Mouse (Mus musculus): ENCODE data around the gene Dnm1. TPM values are rescaled to one million over a fixed set of nuclear protein-coding genes. Genes with fewer than 3 reads are reported as not detected.

Dnm1 gene
- polyA plus RNA-seq, 1 experiment from 2014 or later, result 4.5 TPM

DNA sequence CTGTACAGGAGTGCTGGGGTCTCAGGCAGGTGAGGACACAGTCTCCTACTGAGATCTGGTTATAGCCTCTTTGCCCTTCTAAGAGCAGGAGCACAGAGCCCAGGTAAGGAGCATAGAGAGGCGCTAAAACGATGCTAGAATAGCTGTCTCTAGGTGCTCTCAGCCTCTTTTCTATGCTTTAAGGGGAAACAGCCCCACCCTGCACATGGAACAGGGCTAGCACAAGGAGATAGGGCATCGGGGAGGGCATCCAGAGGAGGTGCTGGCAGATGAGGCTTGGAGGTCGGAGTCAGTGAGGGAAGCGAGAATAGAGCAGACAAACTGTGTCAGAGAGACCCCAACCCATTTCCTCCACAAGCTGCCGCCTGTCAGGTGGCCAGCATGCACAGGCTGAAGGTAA lies 6.1 kb downstream of the Dnm1 start:
- peaks cover 53% of the 10 kb centered on the region for H3K27me3 ChIP-seq (replicated peaks)
- H3K4me3 ChIP-seq, result no peak overlapping the region
- no peaks in the 10 kb centered on the region for H3K9me3 ChIP-seq
- H3K4me1 ChIP-seq, result peaks cover 23% of the 10 kb centered on the region
- no peak for ATAC-seq (ENCODE audit: extremely low read depth, insufficient number of reproducible peaks, low FRiP score, low TSS enrichment)
- H3K4me2 ChIP-seq, result no peak overlapping the region
- H3K36me3 ChIP-seq, result no peaks in the 10 kb centered on the region
- WGBS, result 47% methylated on average over 6 of the region's 6 CpGs
- no peak overlapping the region for H3K27ac ChIP-seq (replicated peaks)
- 0 out of 2 replicates have a peak overlapping the region, but pooled peaks have one; percentile 4 for H3K9ac ChIP-seq

DNA sequence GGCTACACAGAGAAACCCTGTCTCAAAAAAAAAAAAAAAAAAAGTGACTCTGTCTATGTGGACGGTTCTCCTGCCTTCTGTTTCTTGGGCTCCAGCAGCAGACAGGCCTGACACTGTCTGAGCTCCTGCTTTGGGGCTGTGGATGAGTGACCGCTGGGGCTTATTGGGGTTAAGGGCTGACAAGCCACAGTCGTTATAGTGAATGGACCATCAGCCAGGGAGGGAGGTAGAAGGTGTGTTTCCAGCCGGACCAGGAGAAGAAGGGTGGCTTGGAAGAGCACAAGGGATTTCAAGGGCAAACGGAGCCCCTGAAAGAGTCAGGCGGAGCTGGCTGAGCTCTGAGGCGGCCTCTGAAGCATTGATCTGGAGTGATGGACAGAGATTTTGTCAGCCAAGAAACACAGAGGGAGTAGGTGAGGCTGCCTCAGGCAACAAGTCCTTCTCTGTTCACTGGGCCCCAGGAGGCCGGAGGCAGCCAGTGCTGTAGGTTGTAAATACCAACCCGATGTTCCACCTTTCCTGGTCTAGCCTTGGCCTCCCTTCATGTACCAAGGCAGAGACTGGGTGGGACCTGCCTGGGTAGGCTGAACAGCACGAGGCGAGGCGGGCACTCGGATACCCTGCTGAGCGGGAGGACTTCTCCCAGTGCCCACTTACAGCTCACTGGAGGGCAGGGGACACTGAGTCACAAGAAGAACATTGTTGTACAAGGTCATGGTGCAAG lies 8.4 kb downstream of the Dnm1 start:
- Histone ChIP-seq H3K4me1 (peaks cover 4% of the 10 kb centered on the region; the same call in 1 of the 2 replicates), H3K4me3 (no peak overlapping the region), H3K9me3 (no peaks in the 10 kb centered on the region), H3K4me2 (no peak overlapping the region), H3K36me3 (no peaks in the 10 kb centered on the region), H3K27me3 (replicated peaks) (peaks cover 37% of the 10 kb centered on the region), H3K9ac (no peak overlapping the region), H3K27ac (replicated peaks) (no peak overlapping the region)
- no peak for ATAC-seq (ENCODE audit: extremely low read depth, insufficient number of reproducible peaks, low FRiP score, low TSS enrichment)
- 62% methylated on average over 14 of the region's 14 CpGs for whole genome bisulfite sequencing

DNA sequence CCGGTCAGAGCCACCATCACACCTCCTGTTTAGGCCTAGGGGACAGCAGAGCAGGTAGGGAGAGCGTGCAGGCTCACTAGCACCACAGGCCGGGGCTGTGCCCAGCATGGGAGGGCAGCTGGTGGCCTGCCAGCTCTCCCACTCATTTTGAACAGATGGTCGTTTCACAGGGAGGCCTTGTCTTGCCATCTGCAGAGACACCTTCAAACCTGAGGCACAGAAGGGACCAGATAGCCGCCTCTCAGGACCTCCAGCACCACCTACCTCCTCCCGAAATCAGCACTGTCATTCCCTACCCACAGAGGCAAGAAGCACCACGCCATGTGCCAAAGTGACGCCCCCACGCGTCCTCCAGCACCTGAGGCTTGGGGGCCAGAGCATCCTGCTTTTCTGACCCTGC lies 9.1 kb downstream of the Dnm1 start:
- WGBS, result 60% methylated on average over 10 of the region's 10 CpGs
- no peak overlapping the region for H3K4me3 ChIP-seq
- no peak overlapping the region for H3K9ac ChIP-seq
- no peak for ATAC-seq (ENCODE audit: extremely low read depth, insufficient number of reproducible peaks, low FRiP score, low TSS enrichment)
- no peaks in the 10 kb centered on the region for H3K4me1 ChIP-seq
- no peaks in the 10 kb centered on the region for H3K36me3 ChIP-seq
- no peak overlapping the region for H3K4me2 ChIP-seq
- no peak overlapping the region for H3K27ac ChIP-seq (replicated peaks)
- H3K9me3 ChIP-seq, result no peaks in the 10 kb centered on the region
- peaks cover 31% of the 10 kb centered on the region for H3K27me3 ChIP-seq (replicated peaks)

DNA sequence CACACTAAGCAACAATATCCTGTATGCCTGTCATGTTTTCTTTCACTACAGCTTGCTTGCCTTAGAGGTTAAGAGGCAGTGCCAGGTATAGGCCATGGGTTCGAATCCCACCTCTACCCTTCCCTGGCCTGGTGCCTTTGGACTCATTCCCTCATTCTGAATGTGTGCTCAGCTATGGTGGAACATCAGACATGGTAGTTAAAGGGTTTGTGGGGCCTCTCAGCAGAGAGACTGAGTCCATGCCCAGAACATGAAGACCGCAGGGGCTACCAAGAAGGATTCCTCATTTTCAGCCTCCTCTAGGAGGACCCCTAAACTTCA lies 9.8 kb downstream of the Dnm1 start:
- H3K36me3 ChIP-seq, result peaks cover under 1% of the 10 kb centered on the region; the same call in 1 of the 2 replicates
- 84% methylated on average over 2 of the region's 2 CpGs for WGBS
- H3K27me3 ChIP-seq (replicated peaks), result peaks cover 24% of the 10 kb centered on the region
- ATAC-seq (ENCODE audit: extremely low read depth, insufficient number of reproducible peaks, low FRiP score, low TSS enrichment), result no peak
- H3K4me3 ChIP-seq, result no peak overlapping the region
- no peak overlapping the region for H3K9ac ChIP-seq
- no peak overlapping the region for H3K27ac ChIP-seq (replicated peaks)
- no peak overlapping the region for H3K4me2 ChIP-seq
- no peaks in the 10 kb centered on the region for H3K4me1 ChIP-seq
- no peaks in the 10 kb centered on the region for H3K9me3 ChIP-seq

DNA sequence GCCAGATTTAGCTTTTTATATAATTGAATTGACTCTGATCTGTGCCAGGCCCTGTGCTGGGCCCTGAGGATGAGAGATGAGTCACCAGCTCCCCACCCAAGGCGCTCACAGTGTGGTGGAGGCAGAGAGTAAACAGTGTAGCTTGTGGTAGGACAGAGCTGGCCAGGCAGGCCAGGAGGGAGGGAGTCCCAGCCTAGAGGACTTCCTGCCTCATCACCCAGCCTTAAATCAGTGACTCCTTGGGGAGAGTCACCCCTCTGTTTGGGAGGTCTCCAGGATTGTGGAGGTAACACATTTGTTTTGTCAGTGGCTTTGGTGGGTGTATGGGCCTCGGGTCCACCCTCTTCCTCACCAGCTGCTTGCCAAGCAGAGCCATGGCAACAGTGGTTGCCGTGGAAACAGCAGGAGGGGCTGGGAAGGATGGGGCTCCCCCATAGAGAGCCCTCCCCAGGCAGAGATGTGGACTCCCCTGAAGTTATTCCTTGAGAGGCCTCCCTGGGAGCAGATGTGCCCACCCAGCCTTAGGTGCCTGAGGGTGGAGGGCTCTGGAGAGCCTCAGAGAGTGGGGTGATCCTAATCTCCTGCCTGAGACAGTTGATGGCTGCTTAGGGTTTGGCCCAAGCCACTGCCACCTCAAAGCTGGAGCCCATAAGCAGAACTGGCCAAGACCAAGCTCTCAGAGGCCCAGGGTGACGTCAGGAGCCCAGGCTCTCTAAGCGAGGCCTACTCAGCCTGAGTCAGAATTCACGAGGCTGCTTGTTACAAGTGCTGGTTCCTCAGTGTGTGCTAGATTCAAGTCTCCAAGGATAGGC lies 10.4 kb downstream of the Dnm1 start:
- no peaks in the 10 kb centered on the region for H3K9me3 ChIP-seq
- no peak overlapping the region for H3K4me2 ChIP-seq
- no peak overlapping the region; the same call in 1 of the 2 replicates for H3K9ac ChIP-seq
- H3K27me3 ChIP-seq (replicated peaks), result peaks cover 23% of the 10 kb centered on the region
- H3K36me3 ChIP-seq, result peaks cover 3% of the 10 kb centered on the region; the same call in 1 of the 2 replicates
- no peak overlapping the region for H3K4me3 ChIP-seq
- H3K4me1 ChIP-seq, result no peaks in the 10 kb centered on the region
- ATAC-seq (ENCODE audit: extremely low read depth, insufficient number of reproducible peaks, low FRiP score, low TSS enrichment), result no peak
- WGBS, result 60% methylated on average over 6 of the region's 6 CpGs
- no peak overlapping the region for H3K27ac ChIP-seq (replicated peaks)

DNA sequence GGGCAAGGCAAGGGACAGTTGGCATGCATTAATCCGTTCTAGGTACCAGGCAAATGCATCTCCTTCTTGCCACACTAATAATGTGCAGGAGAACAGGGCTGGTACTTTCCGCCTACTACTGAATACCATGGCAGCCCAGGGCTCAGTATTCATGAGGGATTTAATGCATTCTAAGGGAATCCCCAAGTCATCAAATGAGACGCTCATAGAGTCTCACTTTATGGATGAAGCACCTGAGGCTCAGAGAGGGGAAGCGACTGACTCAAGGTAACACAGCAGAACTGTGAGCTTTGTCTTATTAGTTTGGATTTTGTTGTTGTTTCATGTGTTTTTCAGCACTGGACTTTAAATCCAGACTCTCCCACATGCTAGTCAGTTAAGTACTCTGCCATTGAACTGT lies 11.1 kb downstream of the Dnm1 start:
- peaks cover 25% of the 10 kb centered on the region for H3K27me3 ChIP-seq (replicated peaks)
- H3K9me3 ChIP-seq, result no peaks in the 10 kb centered on the region
- no peak overlapping the region for H3K27ac ChIP-seq (replicated peaks)
- ATAC-seq (ENCODE audit: extremely low read depth, insufficient number of reproducible peaks, low FRiP score, low TSS enrichment), result no peak
- 82% methylated on average over 4 of the region's 4 CpGs for WGBS
- H3K9ac ChIP-seq, result no peak overlapping the region
- no peaks in the 10 kb centered on the region for H3K4me1 ChIP-seq
- H3K4me2 ChIP-seq, result no peak overlapping the region
- peaks cover 3% of the 10 kb centered on the region; the same call in 1 of the 2 replicates for H3K36me3 ChIP-seq
- no peak overlapping the region for H3K4me3 ChIP-seq

DNA sequence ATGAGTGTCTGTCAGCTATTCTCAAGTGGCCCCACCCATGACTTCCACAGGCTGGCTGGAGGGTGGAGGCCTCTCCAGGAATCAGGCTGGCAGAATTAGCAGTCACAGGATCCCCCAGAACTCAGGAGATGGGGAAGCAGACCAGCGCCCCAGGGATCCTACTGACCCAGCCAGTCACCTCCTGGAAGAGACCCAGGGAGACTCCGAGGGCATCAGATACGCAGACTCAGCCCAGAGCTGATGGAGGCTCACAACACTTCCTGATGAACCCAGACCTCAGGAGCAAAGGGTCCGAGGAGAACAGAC lies 11.6 kb downstream of the Dnm1 start:
- no peak overlapping the region for H3K4me2 ChIP-seq
- H3K9ac ChIP-seq, result no peak overlapping the region
- no peak for ATAC-seq (ENCODE audit: extremely low read depth, insufficient number of reproducible peaks, low FRiP score, low TSS enrichment)
- H3K4me3 ChIP-seq, result no peak overlapping the region
- no peak overlapping the region for H3K27ac ChIP-seq (replicated peaks)
- no peaks in the 10 kb centered on the region for H3K4me1 ChIP-seq
- 71% methylated on average over 4 of the region's 4 CpGs for WGBS
- peaks cover 3% of the 10 kb centered on the region; the same call in 1 of the 2 replicates for H3K36me3 ChIP-seq
- H3K27me3 ChIP-seq (replicated peaks), result peaks cover 24% of the 10 kb centered on the region
- H3K9me3 ChIP-seq, result no peaks in the 10 kb centered on the region

DNA sequence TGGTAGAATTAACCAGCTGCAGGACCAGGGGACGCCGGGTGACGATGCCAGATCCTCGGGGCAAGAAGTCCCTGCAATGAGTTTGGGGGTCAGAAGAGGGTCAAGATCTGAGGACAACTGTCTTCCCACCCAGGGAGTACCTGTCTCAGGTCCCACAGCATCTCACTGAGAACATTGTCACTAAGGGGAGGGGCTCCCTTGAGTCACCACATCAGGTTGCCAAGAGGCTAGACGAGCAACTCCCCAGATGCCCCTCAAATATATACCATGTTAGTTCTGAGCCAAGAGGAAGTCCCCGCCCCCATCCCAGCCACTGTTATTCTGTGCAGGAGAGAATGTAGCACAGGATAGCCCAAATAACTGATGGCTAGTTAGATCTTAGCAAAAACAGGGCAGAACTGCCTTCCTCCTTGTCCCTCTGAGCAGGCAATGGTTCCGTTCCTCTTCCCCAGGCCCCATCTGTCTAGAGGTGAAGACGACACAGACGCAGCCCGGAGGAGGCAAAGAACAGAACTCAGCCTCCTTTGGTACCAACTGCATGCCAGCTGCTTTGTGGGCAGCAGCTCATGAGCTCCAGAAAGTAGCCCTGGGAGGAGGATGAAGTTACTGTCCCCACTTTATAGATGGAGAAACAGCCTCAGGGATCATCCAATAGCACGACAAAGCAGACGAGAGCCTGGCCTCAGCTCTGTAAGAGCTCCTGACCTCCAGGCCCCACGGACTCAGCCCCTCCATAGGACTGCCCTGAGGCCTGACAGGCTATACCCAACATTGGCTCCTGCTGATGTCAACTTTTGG lies 12.1 kb downstream of the Dnm1 start:
- Histone ChIP-seq H3K36me3 (peaks cover 3% of the 10 kb centered on the region; the same call in 1 of the 2 replicates), H3K4me1 (no peaks in the 10 kb centered on the region), H3K9me3 (no peaks in the 10 kb centered on the region), H3K4me3 (no peak overlapping the region), H3K27ac (replicated peaks) (no peak overlapping the region), H3K27me3 (replicated peaks) (peaks cover 29% of the 10 kb centered on the region), H3K9ac (no peak overlapping the region), H3K4me2 (no peak overlapping the region)
- no peak for ATAC-seq (ENCODE audit: extremely low read depth, insufficient number of reproducible peaks, low FRiP score, low TSS enrichment)
- WGBS, result 73% methylated on average over 13 of the region's 13 CpGs

DNA sequence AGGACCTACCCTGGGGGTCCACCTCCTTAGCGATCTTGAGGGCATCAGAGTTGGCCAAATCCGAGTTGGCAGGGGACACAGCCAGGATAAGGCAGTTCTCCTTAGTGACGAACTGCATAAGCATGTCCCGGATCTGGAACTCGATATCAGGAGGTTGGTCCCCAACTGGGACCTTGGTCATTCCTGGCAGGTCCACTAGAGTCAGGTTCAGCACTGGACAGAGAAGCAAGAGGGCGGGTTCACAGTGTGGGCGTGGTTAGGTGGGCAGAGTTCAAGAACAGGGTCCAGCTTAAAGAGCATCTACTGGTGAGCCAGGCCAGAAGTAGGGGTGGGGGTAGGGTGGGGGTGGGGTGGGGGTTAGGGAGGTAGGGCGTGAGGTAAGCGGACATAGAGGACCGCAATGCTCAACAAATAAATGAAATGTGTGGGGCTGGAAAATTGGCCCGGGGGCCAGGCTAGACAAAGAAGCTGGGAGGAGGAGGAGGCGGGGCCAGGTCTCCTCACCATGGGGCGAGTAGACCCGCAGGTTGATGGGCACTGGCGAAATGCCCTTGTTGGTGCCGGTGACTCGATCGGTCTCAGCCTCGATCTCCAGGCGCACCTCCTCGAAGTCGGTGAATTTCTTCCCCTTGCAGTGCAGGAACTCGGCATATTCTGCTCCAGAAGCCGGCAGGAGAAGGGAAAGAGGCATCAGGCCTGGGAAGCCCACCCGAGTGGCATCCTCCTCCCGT lies 13.1 kb downstream of the Dnm1 start:
- WGBS, result 36% methylated on average over 26 of the region's 26 CpGs
- peaks cover 38% of the 10 kb centered on the region for H3K27me3 ChIP-seq (replicated peaks)
- no peak overlapping the region for H3K9ac ChIP-seq
- H3K27ac ChIP-seq (replicated peaks), result no peak overlapping the region
- H3K4me3 ChIP-seq, result no peak overlapping the region
- H3K9me3 ChIP-seq, result no peaks in the 10 kb centered on the region
- H3K36me3 ChIP-seq, result peaks cover 3% of the 10 kb centered on the region; the same call in 1 of the 2 replicates
- H3K4me2 ChIP-seq, result no peak overlapping the region
- no peak for ATAC-seq (ENCODE audit: extremely low read depth, insufficient number of reproducible peaks, low FRiP score, low TSS enrichment)
- H3K4me1 ChIP-seq, result no peaks in the 10 kb centered on the region

DNA sequence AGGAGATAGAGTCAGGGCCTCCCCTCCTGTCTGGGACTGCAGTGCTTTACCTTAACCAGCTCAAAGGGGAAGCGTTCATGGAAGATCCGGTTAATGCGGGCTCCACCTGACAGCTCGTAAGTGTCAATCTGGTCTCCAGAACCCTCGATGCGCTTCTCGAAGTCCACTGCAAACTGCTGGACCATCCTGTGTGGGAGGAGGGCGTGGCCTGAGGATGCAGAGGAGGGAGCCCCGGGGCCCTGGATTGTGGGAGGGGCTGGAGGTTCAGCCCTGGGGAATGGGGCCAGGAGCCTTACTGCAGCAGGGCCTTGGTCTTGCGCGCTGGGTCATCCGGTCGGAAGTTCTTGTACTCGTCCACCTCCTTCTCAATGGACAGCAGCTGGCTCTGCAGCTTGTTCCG lies 17.2 kb downstream of the Dnm1 start:
- Histone ChIP-seq H3K4me3 (no peak overlapping the region), H3K27ac (replicated peaks) (no peak overlapping the region), H3K4me1 (no peaks in the 10 kb centered on the region), H3K36me3 (peaks cover 3% of the 10 kb centered on the region; the same call in 1 of the 2 replicates), H3K9me3 (no peaks in the 10 kb centered on the region), H3K27me3 (replicated peaks) (peaks cover 63% of the 10 kb centered on the region), H3K9ac (no peak overlapping the region), H3K4me2 (no peak overlapping the region)
- 42% methylated on average over 15 of the region's 15 CpGs for WGBS
- no peak for ATAC-seq (ENCODE audit: extremely low read depth, insufficient number of reproducible peaks, low FRiP score, low TSS enrichment)

DNA sequence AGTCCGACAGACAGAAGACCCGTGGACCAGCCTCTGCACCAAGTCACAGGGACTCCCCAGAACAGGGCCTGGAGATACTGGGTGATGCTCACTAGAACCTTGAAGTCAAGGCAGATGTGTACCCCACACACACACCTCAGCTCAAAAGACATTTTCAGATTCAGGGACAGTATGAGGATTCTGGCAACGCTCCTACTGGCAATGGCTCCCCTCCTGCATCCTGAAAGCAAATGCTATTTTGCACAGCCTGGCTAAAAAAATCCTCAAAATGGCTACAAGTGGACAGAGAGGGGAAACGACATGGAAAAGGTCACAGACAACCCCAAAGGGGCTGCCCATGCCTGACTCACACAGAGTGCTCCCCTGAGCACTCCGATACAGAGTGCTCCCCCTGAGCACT lies 21.0 kb downstream of the Dnm1 start:
- WGBS, result 77% methylated on average over 5 of the region's 5 CpGs
- H3K36me3 ChIP-seq, result no peaks in the 10 kb centered on the region
- no peak overlapping the region for H3K27ac ChIP-seq (replicated peaks)
- no peak overlapping the region for H3K4me2 ChIP-seq
- H3K4me1 ChIP-seq, result peaks cover 11% of the 10 kb centered on the region; the same call in 1 of the 2 replicates
- H3K9me3 ChIP-seq, result no peaks in the 10 kb centered on the region
- H3K4me3 ChIP-seq, result no peak overlapping the region
- ATAC-seq (ENCODE audit: extremely low read depth, insufficient number of reproducible peaks, low FRiP score, low TSS enrichment), result no peak
- no peak overlapping the region for H3K9ac ChIP-seq
- H3K27me3 ChIP-seq (replicated peaks), result peaks cover 49% of the 10 kb centered on the region
